Mouse (Mus musculus): Measurements from ENCODE around the gene Folr1.

The Folr1 gene

DNA sequence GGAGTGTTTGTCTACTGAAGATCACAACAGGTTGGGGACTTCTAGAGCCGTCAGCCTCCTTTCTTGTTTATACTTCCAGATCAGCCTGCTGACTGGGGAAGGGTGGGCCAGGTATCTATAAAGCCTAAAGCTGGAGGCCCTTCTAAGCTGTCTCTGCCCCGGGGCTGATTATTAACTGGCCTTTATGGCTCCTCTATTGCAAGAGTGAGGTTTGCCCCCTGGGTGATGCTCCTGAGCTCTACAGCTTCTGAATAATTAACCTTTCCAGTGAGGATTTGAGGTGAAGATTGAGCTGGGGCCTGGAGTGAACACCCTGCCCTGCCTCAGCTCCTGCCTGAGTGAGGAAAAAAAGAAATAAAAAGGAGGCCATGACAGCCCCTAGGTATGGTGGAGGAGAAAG, at the start of gene Folr1:
Gene Folr1 (minus strand): TSS at position 160 of the 400 bp plus-strand sequence.
- no peak for DNase-seq (ENCODE audit: extremely low spot score)

- DNase-seq (ENCODE audit: extremely low spot score) = peak; percentile 70
Observed at GRCm38 (mm10) chr7:101918071-101918470, 47.5 kb upstream of the Folr1 start.

DNA sequence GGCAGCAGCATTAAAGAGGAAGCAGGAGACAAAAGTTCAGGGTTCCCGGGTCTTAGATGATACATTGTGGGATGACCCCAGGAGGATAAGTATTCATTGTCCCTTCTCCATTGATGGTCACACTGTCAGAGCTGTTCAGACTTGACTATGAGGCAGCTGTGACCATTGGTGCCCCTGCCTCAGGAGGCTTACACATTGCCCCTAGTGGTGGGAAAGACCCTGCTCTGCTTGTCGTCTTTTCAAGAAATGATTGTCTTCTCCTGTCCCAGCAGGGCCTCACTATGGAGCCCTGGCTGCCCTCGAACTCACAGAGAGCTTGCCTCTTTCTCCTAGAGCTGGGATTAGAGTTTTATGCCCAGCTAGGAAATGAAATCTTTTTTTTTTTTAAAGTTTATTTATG, 41.4 kb upstream of the Folr1 start:
- no peak for DNase-seq (ENCODE audit: extremely low spot score)

DNA sequence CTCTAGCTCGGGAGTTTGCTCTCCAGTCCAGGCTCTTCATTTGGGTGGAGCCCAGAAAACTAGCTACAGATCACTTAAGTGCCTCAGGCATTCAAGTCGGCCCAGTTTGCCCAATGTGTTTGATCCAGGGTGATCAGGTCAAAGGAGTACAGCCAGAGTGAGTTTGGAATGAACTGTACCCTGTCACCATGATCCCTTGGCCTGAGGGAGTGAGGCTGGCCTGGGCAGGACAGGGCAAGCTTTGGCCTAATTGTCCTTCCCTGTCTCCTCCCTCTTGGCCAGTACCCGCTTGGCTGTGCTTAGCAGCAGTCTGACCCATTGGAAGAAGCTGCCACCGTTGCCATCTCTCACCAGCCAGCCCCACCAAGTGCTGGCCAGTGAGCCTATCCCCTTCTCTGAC, 39.5 kb upstream of the Folr1 start:
- no peak for DNase-seq (ENCODE audit: extremely low spot score)

- DNase-seq (ENCODE audit: extremely low spot score) = no peak
Observed at GRCm38 (mm10) chr7:101908367-101908766, 37.8 kb upstream of the Folr1 start.

GRCm38 (mm10) chr7:101906696-101907095, 36.1 kb upstream of the Folr1 start:
- no peak for DNase-seq (ENCODE audit: extremely low spot score)

DNA sequence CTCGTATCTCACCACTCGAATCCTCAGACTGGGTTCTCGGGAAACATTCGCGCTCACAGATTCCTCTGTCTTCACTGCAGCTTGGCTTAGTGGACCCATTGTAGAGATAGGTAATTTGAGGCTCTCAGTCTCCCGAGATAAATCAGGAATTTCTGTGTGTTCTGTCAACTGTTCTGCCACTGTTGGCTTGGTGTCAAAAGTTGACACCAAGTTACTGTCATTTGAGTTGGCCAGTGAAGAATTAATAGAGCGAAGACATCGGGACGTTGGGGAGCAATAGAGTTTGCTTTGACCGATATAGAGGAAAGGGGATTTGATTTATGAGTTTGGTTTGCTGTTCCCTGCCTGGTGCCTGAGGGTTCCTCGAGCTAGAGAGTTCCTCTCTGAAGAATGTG, 35.7 kb upstream of the Folr1 start, which contains the start of gene Tomt:
Gene Tomt (minus strand): TSS at position 73 of the 395 bp plus-strand sequence.
- no peak for DNase-seq (ENCODE audit: extremely low spot score)

GRCm38 (mm10) chr7:101905561-101906286, 35.1 kb upstream of the Folr1 start, which contains the start of gene Lamtor1:
Lamtor1 (plus strand) TSS chr7:101905904.
- DNase-seq (ENCODE audit: extremely low spot score) = peak; percentile 99

- DNase-seq (ENCODE audit: extremely low spot score) = no peak
Observed at GRCm38 (mm10) chr7:101902846-101903245, 32.3 kb upstream of the Folr1 start.

DNA sequence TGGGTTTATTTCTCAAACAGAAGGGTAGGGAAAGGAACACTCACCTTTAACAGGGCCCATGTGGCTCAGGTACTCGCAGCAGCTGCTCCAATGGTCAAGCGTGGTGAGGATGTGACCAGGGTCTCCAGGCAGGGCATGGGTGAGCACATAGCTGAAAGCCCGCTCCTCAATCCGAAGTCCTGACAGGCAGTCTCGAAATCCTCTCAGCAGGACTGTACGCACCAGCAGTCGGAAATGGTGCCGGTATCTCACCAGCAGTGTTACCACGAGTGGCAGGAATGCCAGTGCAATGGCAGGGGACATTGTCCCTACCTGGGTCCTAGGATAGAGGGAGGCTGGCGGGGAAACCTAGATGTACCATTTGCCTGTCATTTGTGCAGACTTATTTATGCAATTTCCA, 31.4 kb upstream of the Folr1 start:
- DNase-seq (ENCODE audit: extremely low spot score) = no peak

DNA sequence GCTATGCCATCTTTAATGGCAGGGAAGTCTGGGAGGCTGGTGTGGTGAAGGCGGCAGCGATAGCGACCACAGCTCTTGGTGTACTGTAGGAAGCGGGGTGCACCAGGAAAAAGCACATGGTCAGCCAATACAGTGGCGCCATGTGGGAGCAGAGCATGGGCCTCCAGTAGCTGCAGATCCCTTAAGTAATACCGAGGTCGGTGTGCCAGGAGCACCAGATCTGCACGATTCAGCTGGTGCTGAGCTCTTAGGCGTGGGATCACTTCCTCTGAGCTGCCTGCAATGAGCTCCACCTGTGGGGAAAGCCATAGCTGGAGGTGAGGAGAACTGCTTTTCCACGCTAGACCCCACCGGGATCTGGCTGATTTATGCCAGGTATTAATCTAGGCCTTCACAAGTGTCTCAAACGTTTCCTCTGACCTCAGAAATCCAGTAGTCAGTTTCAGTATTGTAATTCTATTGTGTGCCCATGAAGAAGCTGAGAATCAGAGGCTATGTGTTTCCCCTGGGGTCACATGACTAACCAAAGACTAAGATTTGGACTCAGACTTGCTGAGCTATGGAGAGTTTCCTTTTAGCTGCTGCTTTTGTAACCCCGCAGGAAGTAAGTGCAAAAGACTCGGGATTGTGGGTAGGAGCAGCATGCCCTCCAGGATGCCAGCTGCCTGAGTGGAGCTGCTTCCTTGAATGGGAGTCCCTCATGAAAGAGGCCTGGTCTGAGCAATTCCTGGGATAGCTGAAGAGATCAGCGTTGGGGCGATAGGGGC, 29.9 kb upstream of the Folr1 start:
- DNase-seq (ENCODE audit: extremely low spot score) = no peak

DNA sequence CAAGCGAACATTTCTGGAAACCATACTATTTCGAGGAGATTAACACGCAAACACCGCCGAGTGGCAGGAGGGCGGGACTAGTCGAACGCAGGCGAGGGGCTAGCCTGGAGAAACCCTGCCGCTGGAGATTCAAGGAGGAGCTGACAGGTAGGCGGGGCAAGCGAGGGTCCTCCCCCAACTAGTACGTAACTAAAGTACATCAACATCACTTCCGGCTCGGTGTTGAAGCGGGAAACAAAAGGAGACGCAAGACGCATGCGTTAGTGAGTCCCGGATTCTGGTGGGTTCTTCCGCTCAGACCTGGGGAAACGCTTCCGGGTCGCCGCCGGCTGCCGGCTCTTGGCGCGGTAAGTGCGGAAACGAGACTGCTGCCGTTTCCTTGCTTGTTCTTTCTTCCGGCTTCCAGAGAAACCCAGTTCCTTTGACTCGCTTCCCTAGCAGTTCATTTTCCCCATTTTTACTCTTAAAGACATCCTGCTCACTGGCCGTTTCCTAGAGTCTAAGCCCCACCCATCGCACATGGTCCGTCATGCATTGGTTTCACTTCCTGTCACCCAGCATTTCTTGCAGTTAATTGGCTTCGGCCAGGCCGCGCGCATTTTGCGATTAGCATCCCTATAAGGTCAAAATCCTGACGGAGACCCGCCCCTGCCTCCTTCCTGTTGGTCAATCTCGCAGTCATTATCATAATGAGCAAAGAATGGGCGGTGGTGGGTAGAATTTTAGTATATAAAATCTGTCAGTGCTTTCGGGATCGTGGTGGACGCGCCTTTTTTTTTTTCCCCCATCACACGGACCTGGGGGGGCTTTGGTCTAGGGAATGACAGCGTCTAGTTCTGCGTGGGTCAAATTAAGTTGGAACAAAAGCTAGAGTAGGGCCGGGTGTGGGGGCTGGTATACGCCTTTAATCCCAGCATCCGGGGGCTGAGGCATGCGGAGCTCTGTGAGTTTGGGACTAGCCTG, 25.8 kb upstream of the Folr1 start:
- DNase-seq (ENCODE audit: extremely low spot score) = peak; percentile 97

DNA sequence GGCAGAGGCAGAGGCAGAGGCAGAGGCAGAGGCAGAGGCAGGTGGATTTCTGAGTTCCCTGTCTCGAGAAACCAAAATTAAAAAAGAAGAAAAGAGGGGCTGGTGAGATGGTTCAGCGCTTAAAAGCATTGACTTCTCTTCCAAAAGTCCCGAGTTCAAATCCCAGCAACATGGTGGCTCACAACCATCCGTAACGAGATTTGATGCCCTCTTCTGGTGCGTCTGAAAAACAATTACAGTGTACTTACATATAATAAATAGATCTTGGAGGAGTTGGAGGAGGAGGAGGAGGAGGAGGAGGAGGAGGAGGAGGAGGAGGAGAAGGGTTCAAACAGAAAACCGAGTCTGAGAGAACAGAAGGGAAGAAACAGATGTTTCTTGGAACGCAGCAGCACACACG, 25.1 kb upstream of the Folr1 start:
- DNase-seq (ENCODE audit: extremely low spot score) = no peak

- DNase-seq (ENCODE audit: extremely low spot score) = no peak
Observed at GRCm38 (mm10) chr7:101888460-101888859, 17.9 kb upstream of the Folr1 start.

- no peak for DNase-seq (ENCODE audit: extremely low spot score)
Observed at GRCm38 (mm10) chr7:101886274-101886673, 15.7 kb upstream of the Folr1 start.

- DNase-seq (ENCODE audit: extremely low spot score) = no peak
Observed at GRCm38 (mm10) chr7:101884160-101884559, 13.6 kb upstream of the Folr1 start.

DNA sequence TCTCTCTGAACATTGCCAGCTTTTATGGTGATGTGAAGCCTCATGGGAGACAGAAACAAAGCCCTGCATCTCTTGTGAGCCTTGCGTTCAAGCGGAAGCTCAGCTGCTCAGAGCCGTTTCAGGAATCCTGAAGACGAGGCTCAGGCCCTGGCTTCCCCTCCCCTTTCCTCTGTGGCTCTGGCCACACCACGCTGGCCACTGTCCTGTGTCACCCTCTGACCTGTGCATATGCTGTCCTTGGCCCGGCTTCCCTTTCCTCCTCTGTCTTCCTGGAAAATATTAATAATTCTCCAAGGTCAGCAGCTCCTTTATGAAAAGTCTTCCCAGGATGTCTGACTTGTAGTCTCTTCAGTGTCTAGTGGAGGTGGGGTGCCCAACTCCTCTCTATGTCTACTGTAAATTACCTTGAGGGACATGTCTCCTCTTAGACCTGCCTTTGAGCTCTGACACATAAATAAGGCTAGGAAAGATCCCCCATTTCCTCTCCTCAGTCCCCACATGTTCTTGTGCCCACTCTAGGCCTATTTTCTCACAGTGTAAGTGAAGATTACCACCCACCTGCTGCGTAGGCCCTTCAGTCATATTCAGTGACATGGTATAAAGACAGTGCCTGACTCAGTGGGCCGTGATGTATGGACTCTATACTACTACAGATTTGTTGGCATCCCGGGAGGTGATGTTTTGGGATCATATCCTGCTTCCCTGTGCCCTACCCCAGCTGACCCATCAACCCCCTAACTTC, 12.0 kb upstream of the Folr1 start:
- DNase-seq (ENCODE audit: extremely low spot score) = no peak

GRCm38 (mm10) chr7:101880855-101881254, 10.3 kb upstream of the Folr1 start:
- no peak for DNase-seq (ENCODE audit: extremely low spot score)

DNA sequence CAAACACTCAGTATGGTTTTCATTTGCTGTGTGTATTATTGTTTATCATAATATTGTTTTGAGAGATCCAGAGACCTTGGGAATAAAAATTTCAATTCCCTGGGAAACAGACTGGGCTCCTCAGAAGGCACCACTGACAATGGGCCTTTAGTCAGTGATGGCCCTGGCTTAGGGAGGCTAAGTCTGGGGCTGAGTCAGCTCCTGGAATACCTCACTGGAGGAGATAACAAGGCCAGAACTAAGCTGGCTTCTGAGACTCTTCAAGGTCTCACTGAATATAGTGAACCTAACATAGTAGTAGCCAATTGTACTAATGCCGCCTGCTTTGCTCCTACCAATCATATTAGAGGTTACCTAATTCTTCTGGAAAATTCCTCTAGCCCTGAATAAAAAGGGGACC, 5.4 kb upstream of the Folr1 start:
- DNase-seq (ENCODE audit: extremely low spot score) = no peak

- no peak for DNase-seq (ENCODE audit: extremely low spot score)
Observed at GRCm38 (mm10) chr7:101871296-101871695, 708 bp upstream of the Folr1 start.

GRCm38 (mm10) chr7:101869163-101869500, 1.5 kb downstream of the Folr1 start:
- no peak for DNase-seq (ENCODE audit: extremely low spot score)
